Comparison of ENCODE assay signal across 9 mouse cellular contexts in the genomic region with DNA sequence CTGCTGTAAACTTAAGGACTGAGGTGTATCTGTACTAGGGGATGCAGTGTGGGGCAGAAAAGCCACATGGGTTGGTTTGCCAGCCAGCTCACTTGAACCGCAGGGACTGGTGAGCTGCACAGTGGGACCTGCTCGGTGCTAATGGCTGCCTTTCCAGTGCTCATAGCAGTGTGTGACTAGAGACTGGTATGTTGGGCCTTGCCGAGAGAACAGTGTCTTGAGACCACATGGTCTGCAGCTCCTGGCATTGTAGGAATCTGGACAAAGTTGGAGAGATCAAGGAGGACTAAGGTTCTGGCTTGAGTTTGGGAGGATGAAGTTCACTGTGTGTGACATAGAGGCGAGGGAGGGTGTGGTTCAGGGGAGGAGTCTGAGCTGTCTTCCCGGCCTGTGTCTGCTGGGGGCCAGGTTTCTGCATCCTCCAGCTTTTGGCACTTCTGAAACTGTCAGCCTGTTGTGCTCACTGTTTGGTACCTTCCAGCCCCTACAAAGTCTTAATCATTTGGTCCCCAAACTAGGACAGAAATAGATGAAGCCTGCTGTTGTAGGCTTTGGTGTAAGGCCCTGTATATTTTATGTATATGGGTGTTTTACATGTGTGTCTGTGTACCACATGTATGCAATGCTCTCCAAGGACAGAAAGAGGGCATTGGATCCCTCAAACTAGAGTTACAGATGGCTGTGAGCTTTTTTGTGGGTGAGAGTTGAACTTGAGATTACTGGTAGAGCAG. TPM values are rescaled to one million over a fixed set of nuclear protein-coding genes. Genes with fewer than 3 reads are reported as not detected.
DNase-seq lines count a peak whose midpoint lies in the region; ATAC-seq and TF ChIP-seq lines count a peak whose summit lies in the region.
"Had no signal": no experiment of that assay in that cellular context is flagged by ENCODE, and none has a peak within 500 bp of the region (broad histone marks: within the 10 kb centered on the region; RNA-seq: fewer than 3 reads in every experiment).

No protein-coding gene starts in this region.

- ATAC-seq in kidney, embryonic 14.5 days (ENCODE audit: low FRiP score, low TSS enrichment) = no peak
- ATAC-seq in erythroblast, adult 5-6 weeks (replicated peaks; ENCODE audit: low FRiP score, poor library complexity, severe bottlenecking) = peak; percentile 50
- no peak for ATAC-seq in midbrain, embryonic 15.5 days (replicated peaks)
- ATAC-seq in frontal cortex, adult (ENCODE audit: low TSS enrichment) = no peak

- peaks cover 43% of the 10 kb centered on the region for H3K36me3 ChIP-seq in kidney, embryonic 14.5 days (ENCODE audit: control insufficient read depth, insufficient read depth, low read length)
- peaks cover 12% of the 10 kb centered on the region; the same call in 1 of the 2 replicates for H3K36me3 ChIP-seq in midbrain, embryonic 15.5 days (replicated peaks)

- 0 out of 2 replicates have a peak overlapping the region, but pooled peaks have one; percentile 2 for H3K9ac ChIP-seq in kidney, embryonic 14.5 days (ENCODE audit: low read depth, low read length)
- no peak overlapping the region for H3K9ac ChIP-seq in midbrain, embryonic 15.5 days

- no peaks in the 10 kb centered on the region for H3K27me3 ChIP-seq in kidney, embryonic 14.5 days (ENCODE audit: control insufficient read depth, insufficient read depth, low read length)
- no peaks in the 10 kb centered on the region for H3K27me3 ChIP-seq in midbrain, embryonic 15.5 days (replicated peaks)

- DNase-seq in kidney, adult 8-10 months = no peak
- DNase-seq in urinary bladder, postnatal 10 days (ENCODE audit: low spot score) = no peak
- DNase-seq: layer of hippocampus, adult 9-11 months; thymus, postnatal 14 days had no signal

- no peak for TF ChIP-seq CTCF in bone marrow, adult 2 months (IDR thresholded peaks at IDR 0.05; ENCODE audit: control insufficient read depth, insufficient read depth, low read length)

- H3K4me2 ChIP-seq in kidney, embryonic 14.5 days (replicated peaks; ENCODE audit: low read depth, low read length) = no peak overlapping the region; the same call in 1 of the 2 replicates
- peak overlapping the region; percentile 78; the same call in 1 of the 2 replicates for H3K4me2 ChIP-seq in midbrain, embryonic 15.5 days

- H3K27ac ChIP-seq in kidney, embryonic 14.5 days (ENCODE audit: low read depth, low read length) = no peak overlapping the region
- H3K27ac ChIP-seq in bone marrow, adult 2 months (ENCODE audit: control insufficient read depth, insufficient read depth, low read depth, low read length, poor library complexity) = peak overlapping the region; percentile 32
- H3K27ac ChIP-seq in midbrain, embryonic 15.5 days = no peak overlapping the region

- 68% methylated on average over 5 of the region's 5 CpGs for WGBS in kidney, embryonic 14.5 days
- 52% methylated on average over 5 of the region's 5 CpGs for WGBS in bone marrow, adult 2 months
- 83% methylated on average over 5 of the region's 5 CpGs for WGBS in midbrain, embryonic 15.5 days

- no peaks in the 10 kb centered on the region for H3K9me3 ChIP-seq in kidney, embryonic 14.5 days (ENCODE audit: control insufficient read depth, low read length)
- no peaks in the 10 kb centered on the region for H3K9me3 ChIP-seq in midbrain, embryonic 15.5 days

- no peak for TF ChIP-seq POLR2A in bone marrow, adult 2 months (IDR thresholded peaks at IDR 0.05; ENCODE audit: borderline replicate concordance, control insufficient read depth, low read depth, low read length)

- peaks cover 22% of the 10 kb centered on the region for H3K4me1 ChIP-seq in kidney, embryonic 14.5 days (ENCODE audit: control insufficient read depth, insufficient read depth, low read length)
- peaks cover 6% of the 10 kb centered on the region for H3K4me1 ChIP-seq in bone marrow, adult 2 months (ENCODE audit: control insufficient read depth, insufficient read depth, low read length)
- H3K4me1 ChIP-seq in midbrain, embryonic 15.5 days = peaks cover 32% of the 10 kb centered on the region

- H3K4me3 ChIP-seq in kidney, embryonic 14.5 days (ENCODE audit: low read length) = no peak overlapping the region; the same call in 1 of the 2 replicates
- H3K4me3 ChIP-seq in bone marrow, adult 2 months (replicated peaks; ENCODE audit: control insufficient read depth, low read depth, low read length) = no peak overlapping the region
- no peak overlapping the region for H3K4me3 ChIP-seq in midbrain, embryonic 15.5 days

RNA-seq across cellular contexts. Expression of a gene that starts 1.6 kb away (rescaled TPM):
- polyA plus RNA-seq in kidney, embryonic 14.5 days (2014; fragmentation: Nextera tagmentation; extraction: Ambion mirVana) = 10.7 and 18.5 TPM in 2 replicates
- 12.0 and 17.7 TPM in 2 replicates for polyA plus RNA-seq in bone marrow, adult 2 months (2011; ENCODE audit: insufficient read depth, insufficient read length, low replicate concordance, missing spikeins)
- total RNA-seq in erythroblast, adult 5-6 weeks (2015; ENCODE audit: low replicate concordance) = 2.9 and 4.4 TPM in 2 replicates
- 7.5 and 11.7 TPM in 2 replicates for total RNA-seq in erythroblast, adult 5-6 weeks (2017; ENCODE audit: low replicate concordance)
- polyA plus RNA-seq in midbrain, embryonic 15.5 days (2015; fragmentation: Nextera tagmentation; extraction: Ambion mirVana) = 10.2 and 10.9 TPM in 2 replicates

RNA-seq across cellular contexts. Expression of a gene that starts 3.7 kb away (rescaled TPM):
- polyA plus RNA-seq in kidney, embryonic 14.5 days (2014; fragmentation: Nextera tagmentation; extraction: Ambion mirVana) = 287 and 307 TPM in 2 replicates
- polyA plus RNA-seq in bone marrow, adult 2 months (2011; ENCODE audit: insufficient read depth, insufficient read length, low replicate concordance, missing spikeins) = 122 and 128 TPM in 2 replicates
- 41.9 and 43.5 TPM in 2 replicates for total RNA-seq in erythroblast, adult 5-6 weeks (2015; ENCODE audit: low replicate concordance)
- 33.8 and 74.4 TPM in 2 replicates for total RNA-seq in erythroblast, adult 5-6 weeks (2017; ENCODE audit: low replicate concordance)
- 135 and 146 TPM in 2 replicates for polyA plus RNA-seq in midbrain, embryonic 15.5 days (2015; fragmentation: Nextera tagmentation; extraction: Ambion mirVana)

RNA-seq across cellular contexts. Expression of a gene that starts 19.3 kb away (rescaled TPM):
- polyA plus RNA-seq in kidney, embryonic 14.5 days (2014; fragmentation: Nextera tagmentation; extraction: Ambion mirVana) = 10.8 and 13.2 TPM in 2 replicates
- polyA plus RNA-seq in bone marrow, adult 2 months (2011; ENCODE audit: insufficient read depth, insufficient read length, low replicate concordance, missing spikeins) = 8.8 and 23.7 TPM in 2 replicates
- total RNA-seq in erythroblast, adult 5-6 weeks (2015; ENCODE audit: low replicate concordance) = 7.9 and 12.5 TPM in 2 replicates
- 11.8 and 13.6 TPM in 2 replicates for total RNA-seq in erythroblast, adult 5-6 weeks (2017; ENCODE audit: low replicate concordance)
- 18.1 and 18.7 TPM in 2 replicates for polyA plus RNA-seq in midbrain, embryonic 15.5 days (2015; fragmentation: Nextera tagmentation; extraction: Ambion mirVana)

RNA-seq across cellular contexts. Expression of a gene that starts 50.7 kb away (rescaled TPM):
- polyA plus RNA-seq in kidney, embryonic 14.5 days (2014; fragmentation: Nextera tagmentation; extraction: Ambion mirVana) = 58.6 and 64.8 TPM in 2 replicates
- 4.2 and 13.0 TPM in 2 replicates for polyA plus RNA-seq in bone marrow, adult 2 months (2011; ENCODE audit: insufficient read depth, insufficient read length, low replicate concordance, missing spikeins)
- total RNA-seq in erythroblast, adult 5-6 weeks (2015; ENCODE audit: low replicate concordance) = 6.3 and 15.0 TPM in 2 replicates
- 1.4 and 6.1 TPM in 2 replicates for total RNA-seq in erythroblast, adult 5-6 weeks (2017; ENCODE audit: low replicate concordance)
- polyA plus RNA-seq in midbrain, embryonic 15.5 days (2015; fragmentation: Nextera tagmentation; extraction: Ambion mirVana) = 54.7 and 56.8 TPM in 2 replicates

RNA-seq across cellular contexts. Expression of a gene that starts 54.1 kb away (rescaled TPM):
- polyA plus RNA-seq in kidney, embryonic 14.5 days (2014; fragmentation: Nextera tagmentation; extraction: Ambion mirVana) = 80.8 and 95.7 TPM in 2 replicates
- 42.7 and 56.8 TPM in 2 replicates for polyA plus RNA-seq in bone marrow, adult 2 months (2011; ENCODE audit: insufficient read depth, insufficient read length, low replicate concordance, missing spikeins)
- 12.3 and 20.7 TPM in 2 replicates for total RNA-seq in erythroblast, adult 5-6 weeks (2015; ENCODE audit: low replicate concordance)
- 20.8 and 21.0 TPM in 2 replicates for total RNA-seq in erythroblast, adult 5-6 weeks (2017; ENCODE audit: low replicate concordance)
- 107 and 108 TPM in 2 replicates for polyA plus RNA-seq in midbrain, embryonic 15.5 days (2015; fragmentation: Nextera tagmentation; extraction: Ambion mirVana)
